Mouse (Mus musculus) erythroblast, embryonic 14.5 days (primary cell): ENCODE measurements at regions not wholly inside any gene's neighbourhood (a gene's known extent, or its start where the extent isn't known, plus 50 kb on each side); places are given as distances from the start of the nearest gene placed in this dataset.

ENCODE experiments used
- H3K27me3 ChIP-seq: 2 replicates; pipeline ENCODE4 v1.6.1; 2012; ENCODE audit warnings: inconsistent platforms; ENCODE audit not compliant: control insufficient read depth
- H3K36me3 ChIP-seq: 2 replicates; pipeline ENCODE4 v1.6.1; 2012; ENCODE audit warnings: mild to moderate bottlenecking, inconsistent platforms; ENCODE audit not compliant: control insufficient read depth
- H3K4me1 ChIP-seq: 2 replicates; pipeline ENCODE4 v1.6.1; 2012; ENCODE audit warnings: inconsistent platforms; ENCODE audit not compliant: control insufficient read depth
- H3K4me3 ChIP-seq: replicated peaks from 2 replicates; pipeline ENCODE3; 2012; ENCODE audit warnings: moderate library complexity, mild to moderate bottlenecking, inconsistent platforms
- H3K9me3 ChIP-seq: 2 replicates; pipeline ENCODE4 v1.6.1; 2012; ENCODE audit warnings: low read length, inconsistent platforms, mixed read lengths; ENCODE audit not compliant: control insufficient read depth
- GATA1 ChIP-seq: IDR thresholded peaks from 2 replicates; pipeline ENCODE4 v1.6.1; 2012; ENCODE audit warnings: low read length, inconsistent platforms, mixed read lengths
- TAL1 ChIP-seq: IDR thresholded peaks from 3 replicates; pipeline ENCODE4 v1.6.1; 2012; ENCODE audit warnings: low read length, inconsistent platforms, mixed read lengths

DNA sequence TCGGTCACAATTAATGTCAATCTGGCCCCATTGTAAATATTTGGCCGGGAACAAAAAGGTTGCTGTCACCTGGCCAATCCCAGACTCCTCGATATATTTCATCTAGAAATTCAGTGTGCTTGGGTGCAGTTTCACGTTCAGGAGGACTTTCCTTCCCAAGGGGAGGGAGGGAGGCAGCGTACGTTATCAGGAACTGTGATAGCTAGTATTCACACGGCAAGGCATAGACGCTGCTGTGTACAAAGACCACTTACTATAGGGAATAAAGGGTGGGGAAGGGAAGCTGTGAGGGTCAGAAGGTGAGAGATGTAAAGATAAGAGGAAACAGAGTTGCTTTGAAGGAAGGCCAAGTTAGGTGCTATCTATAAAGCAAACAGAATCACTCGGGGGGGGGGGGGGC, 132.7 kb upstream of the Sox9 start:
- Histone ChIP-seq H3K9me3 (peaks cover 38% of the 10 kb centered on the region), H3K4me3 (no peak overlapping the region), H3K36me3 (no peaks in the 10 kb centered on the region), H3K4me1 (no peaks in the 10 kb centered on the region), H3K27me3 (no peaks in the 10 kb centered on the region)
- TF ChIP-seq GATA1 (no peak), TAL1 (no peak)

DNA sequence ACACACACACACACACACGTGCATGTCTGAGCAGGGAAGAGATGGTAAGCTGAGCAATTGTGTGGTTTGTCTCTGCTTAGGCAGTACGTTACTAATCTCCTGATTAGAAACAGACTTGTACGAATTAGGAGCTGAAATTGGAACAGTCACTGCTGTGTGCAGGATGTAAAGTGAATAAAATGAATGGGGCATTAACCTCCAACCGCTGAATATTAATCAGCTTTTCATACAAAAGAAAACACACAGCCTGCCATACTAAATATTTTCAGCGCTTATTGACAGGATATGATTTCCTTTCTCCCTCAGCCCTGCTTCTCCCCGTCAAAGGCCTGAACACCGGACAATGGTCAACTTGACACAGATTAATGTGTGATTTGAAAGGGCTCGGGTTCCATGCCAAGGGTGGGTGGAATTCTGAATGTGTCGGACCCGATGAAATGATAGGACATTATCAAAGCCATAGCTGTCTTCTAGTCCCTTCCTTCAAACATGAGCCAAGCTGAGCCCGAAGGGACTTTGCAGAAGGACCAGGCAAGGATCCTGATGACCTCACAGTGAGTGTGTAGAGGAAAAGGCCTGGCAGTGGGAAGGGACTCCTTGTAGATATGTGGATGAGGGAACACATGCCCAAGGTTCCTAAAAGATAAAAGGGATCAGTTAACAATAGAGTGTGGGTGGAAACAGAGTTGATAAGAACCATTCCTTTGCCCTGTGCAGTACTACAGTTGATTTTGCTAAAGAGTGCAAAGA, 124.4 kb upstream of the Sox9 start:
- no peaks in the 10 kb centered on the region for H3K36me3 ChIP-seq
- H3K9me3 ChIP-seq: peaks cover 25% of the 10 kb centered on the region; the same call in 1 of the 2 replicates
- no peak overlapping the region for H3K4me3 ChIP-seq
- no peaks in the 10 kb centered on the region for H3K27me3 ChIP-seq
- H3K4me1 ChIP-seq: no peaks in the 10 kb centered on the region
- TF ChIP-seq GATA1: no peak
- TF ChIP-seq TAL1: no peak

DNA sequence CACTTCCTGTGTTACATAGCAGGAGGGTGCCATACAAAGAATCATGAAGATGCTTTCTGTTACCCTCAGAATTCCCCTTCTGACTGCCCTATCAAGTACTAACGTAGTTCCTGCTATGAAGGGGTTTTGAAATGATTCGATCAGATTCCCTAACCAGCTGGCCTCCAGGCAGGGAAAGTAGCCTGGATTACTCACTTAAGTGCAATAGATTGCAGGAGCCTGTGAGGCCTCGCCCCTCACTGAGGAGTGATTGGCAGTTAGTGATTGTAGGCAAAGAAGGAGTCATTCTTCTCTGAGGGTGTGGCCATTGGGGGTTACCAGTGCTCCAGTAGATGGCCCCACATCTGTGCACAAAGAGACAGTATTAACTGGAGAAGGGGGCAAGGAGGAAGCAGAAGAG, 122.1 kb upstream of the Sox9 start:
- Histone ChIP-seq H3K4me3 (no peak overlapping the region), H3K27me3 (no peaks in the 10 kb centered on the region), H3K9me3 (peaks cover 13% of the 10 kb centered on the region; the same call in 1 of the 2 replicates), H3K36me3 (no peaks in the 10 kb centered on the region), H3K4me1 (no peaks in the 10 kb centered on the region)
- TF ChIP-seq GATA1: no peak
- no peak for TF ChIP-seq TAL1

- TF ChIP-seq TAL1 (no peak), GATA1 (no peak)
- Histone ChIP-seq H3K27me3 (no peaks in the 10 kb centered on the region), H3K4me3 (no peak overlapping the region), H3K9me3 (peaks cover 13% of the 10 kb centered on the region; the same call in 1 of the 2 replicates), H3K4me1 (no peaks in the 10 kb centered on the region), H3K36me3 (no peaks in the 10 kb centered on the region)
These were observed 120.6 kb upstream of the Sox9 start for GRCm38 (mm10) chr11:112661426-112661825.

- H3K4me3 ChIP-seq: no peak overlapping the region
- H3K4me1 ChIP-seq: no peaks in the 10 kb centered on the region
- H3K36me3 ChIP-seq: no peaks in the 10 kb centered on the region
- H3K9me3 ChIP-seq: peaks cover 4% of the 10 kb centered on the region; the same call in 1 of the 2 replicates
- no peak for TF ChIP-seq GATA1
- TF ChIP-seq TAL1: no peak
- H3K27me3 ChIP-seq: no peaks in the 10 kb centered on the region
These were observed 114.7 kb upstream of the Sox9 start for GRCm38 (mm10) chr11:112667311-112667710.

DNA sequence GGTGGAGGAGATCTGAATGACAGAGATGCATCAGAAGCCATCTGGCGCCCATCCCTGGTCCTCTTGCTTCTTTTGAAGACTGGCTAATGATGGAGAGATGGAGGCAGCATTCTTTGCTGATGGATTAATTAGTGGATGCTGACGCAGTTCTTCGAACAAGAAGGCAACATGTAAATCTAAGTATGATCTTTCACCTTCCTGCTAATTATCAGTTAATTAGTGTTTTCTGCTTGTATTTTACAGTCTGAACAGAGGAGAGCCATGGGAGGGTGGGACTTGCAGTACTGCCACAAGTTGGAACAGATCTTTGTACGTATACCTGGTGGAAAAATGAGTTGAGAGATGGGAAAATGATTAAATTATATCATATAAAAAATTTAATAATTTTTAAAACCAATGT, 109.9 kb upstream of the Sox9 start:
- H3K27me3 ChIP-seq: no peaks in the 10 kb centered on the region
- TF ChIP-seq GATA1: no peak
- TF ChIP-seq TAL1: no peak
- no peaks in the 10 kb centered on the region for H3K36me3 ChIP-seq
- H3K4me3 ChIP-seq: no peak overlapping the region
- H3K4me1 ChIP-seq: no peaks in the 10 kb centered on the region
- peaks cover 10% of the 10 kb centered on the region for H3K9me3 ChIP-seq

GRCm38 (mm10) chr11:112690047-112690446, 92.0 kb upstream of the Sox9 start:
- Histone ChIP-seq H3K4me1 (no peaks in the 10 kb centered on the region), H3K36me3 (no peaks in the 10 kb centered on the region), H3K9me3 (peaks cover 37% of the 10 kb centered on the region), H3K4me3 (no peak overlapping the region), H3K27me3 (no peaks in the 10 kb centered on the region)
- TF ChIP-seq TAL1: no peak
- no peak for TF ChIP-seq GATA1

DNA sequence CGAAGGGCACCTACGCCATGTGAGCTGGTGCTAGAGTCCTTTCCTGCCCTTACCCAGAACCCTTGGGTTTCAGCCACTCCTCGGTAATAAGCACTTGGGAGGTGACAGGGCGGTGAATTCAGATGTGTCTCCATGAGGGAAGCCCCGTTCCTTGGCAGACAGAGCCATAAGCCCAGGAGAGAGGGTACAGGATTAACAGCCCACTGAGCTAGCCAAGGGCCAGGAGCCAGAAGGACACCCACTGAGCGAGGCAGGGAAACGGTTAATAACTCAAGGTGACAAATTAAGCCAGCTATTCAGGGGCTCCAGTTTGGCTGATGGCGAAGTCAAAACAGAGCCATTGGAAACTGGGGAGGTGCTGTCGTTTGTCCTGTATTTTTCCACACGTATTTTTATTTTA, 75.9 kb upstream of the Sox9 start:
- no peaks in the 10 kb centered on the region for H3K36me3 ChIP-seq
- H3K27me3 ChIP-seq: no peaks in the 10 kb centered on the region
- no peak overlapping the region for H3K4me3 ChIP-seq
- H3K9me3 ChIP-seq: peaks cover 40% of the 10 kb centered on the region
- no peaks in the 10 kb centered on the region for H3K4me1 ChIP-seq
- TF ChIP-seq TAL1 (no peak), GATA1 (no peak)

- no peak for TF ChIP-seq GATA1
- TF ChIP-seq TAL1: no peak
- Histone ChIP-seq H3K9me3 (peaks cover 46% of the 10 kb centered on the region), H3K36me3 (no peaks in the 10 kb centered on the region), H3K27me3 (no peaks in the 10 kb centered on the region), H3K4me3 (no peak overlapping the region), H3K4me1 (no peaks in the 10 kb centered on the region)
These were observed 73.8 kb upstream of the Sox9 start for GRCm38 (mm10) chr11:112708119-112708730.

DNA sequence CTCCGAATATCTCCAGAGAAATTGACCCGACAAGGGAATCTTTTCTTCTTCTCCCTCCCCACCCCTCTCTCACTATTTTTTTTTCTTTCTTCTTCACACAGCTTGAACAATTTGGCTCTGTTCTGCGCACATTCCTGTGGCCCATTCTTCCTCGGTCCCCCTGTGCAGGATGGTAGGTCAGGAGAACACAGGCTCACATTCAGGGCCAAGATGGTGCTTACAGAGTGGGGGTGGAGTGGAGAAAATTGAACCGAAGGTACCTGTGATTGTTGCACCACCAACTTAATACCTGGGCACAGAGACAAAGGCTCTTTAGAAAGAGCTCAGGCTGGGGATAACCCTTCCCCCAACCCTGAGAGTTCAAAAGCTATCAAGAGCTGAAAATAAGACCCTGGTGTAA, 70.4 kb upstream of the Sox9 start:
- Histone ChIP-seq H3K9me3 (peaks cover 37% of the 10 kb centered on the region), H3K36me3 (no peaks in the 10 kb centered on the region), H3K4me3 (no peak overlapping the region), H3K27me3 (no peaks in the 10 kb centered on the region), H3K4me1 (no peaks in the 10 kb centered on the region)
- TF ChIP-seq GATA1 (no peak), TAL1 (no peak)
